Mouse (Mus musculus): ENCODE data around the gene Mtmr6.
"Not testable (repeated sequence)": the region's sequence is repeated elsewhere in the genome, so short reads cannot be mapped to it uniquely, and the experiment has no call there.

The Mtmr6 gene

DNA sequence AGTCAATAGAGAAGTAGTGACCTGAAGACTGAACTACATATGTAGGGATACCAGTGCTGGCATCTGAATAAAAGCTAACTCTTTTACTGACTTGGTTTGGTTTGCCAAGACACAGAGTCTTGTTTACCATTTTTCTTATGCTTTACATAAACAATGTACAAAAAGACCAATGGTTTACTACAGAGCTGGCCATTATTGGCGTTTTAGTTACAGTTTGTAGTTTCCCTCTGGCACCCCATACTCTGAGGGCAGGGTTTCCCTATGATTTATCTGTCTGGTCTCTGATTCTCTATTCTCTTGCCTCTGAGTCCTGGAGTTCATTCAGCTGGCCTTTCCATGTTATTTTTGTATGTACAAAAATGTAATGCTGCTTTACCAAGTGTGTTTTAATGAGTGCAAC is 30.5 kb downstream of the Mtmr6 start:
- DNase-seq (ENCODE audit: low read depth, low spot score): no peak

DNA sequence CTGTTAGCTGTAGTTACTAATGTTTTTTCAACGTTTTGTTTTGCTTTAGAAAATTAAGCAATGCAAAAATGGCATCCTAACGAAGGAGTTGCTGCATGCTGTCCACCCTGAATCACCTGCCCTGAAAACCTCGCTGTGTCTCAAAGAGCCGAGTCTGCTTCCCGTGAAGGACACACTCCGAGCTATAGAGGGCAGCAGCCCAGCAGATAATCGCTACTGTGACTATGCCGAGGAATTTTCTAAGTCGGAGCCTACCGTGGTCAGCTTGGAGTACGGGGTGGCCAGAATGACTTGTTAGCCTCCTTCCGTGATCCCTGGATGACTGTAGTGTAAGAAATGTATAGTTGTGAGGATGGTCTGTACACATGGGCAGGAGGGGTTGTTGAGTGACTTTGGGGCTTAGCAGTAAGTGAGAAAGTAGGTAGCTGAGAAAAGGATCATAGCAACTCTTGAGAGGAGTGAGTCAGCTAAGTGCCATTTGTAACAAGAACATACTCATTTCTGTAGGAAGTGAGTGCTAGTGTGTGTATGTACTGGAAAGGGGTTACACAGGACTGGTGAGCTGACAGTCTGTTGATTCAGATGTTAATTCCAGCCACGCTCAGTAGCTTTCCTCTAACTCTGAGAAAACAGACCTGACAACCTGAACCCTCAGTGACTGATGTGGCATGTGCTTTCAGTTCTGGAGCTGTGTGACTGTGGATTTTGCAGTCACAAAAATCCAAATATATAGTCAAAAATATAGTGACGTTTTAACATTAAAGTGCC is 35.4 kb downstream of the Mtmr6 start:
- DNase-seq (ENCODE audit: low read depth, low spot score): no peak

- no peak for DNase-seq (ENCODE audit: low read depth, low spot score)
These were observed 36.0 kb downstream of the Mtmr6 start for GRCm38 (mm10) chr14:60301024-60301423.

- DNase-seq (ENCODE audit: low read depth, low spot score): no peak
These were observed 37.4 kb downstream of the Mtmr6 start for GRCm38 (mm10) chr14:60302441-60302840.

GRCm38 (mm10) chr14:60304441-60305220 is 39.6 kb downstream of the Mtmr6 start:
- DNase-seq (ENCODE audit: low read depth, low spot score): no peak

- no peak for DNase-seq (ENCODE audit: low read depth, low spot score)
These were observed 43.1 kb downstream of the Mtmr6 start for GRCm38 (mm10) chr14:60308113-60308512.

DNA sequence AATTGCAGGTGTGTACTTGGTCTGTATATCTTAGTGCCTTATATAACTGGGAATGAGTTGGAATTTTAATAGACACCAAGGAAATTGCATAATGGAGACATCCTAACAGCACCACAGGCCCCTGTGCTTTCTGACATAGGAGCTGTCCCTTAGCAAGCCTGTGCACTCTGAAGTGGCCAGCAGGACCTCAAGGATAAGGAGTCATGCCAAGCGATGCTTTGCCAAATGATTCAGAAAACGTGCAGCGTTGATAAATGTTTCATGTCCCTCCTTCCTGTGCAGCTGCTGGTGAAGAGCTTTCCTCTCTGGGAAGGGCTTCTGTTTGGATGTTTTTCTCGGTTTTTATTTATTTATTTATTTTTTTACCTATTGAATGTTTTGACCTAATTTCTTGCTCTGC is 45.7 kb downstream of the Mtmr6 start:
- DNase-seq (ENCODE audit: low read depth, low spot score): no peak

DNA sequence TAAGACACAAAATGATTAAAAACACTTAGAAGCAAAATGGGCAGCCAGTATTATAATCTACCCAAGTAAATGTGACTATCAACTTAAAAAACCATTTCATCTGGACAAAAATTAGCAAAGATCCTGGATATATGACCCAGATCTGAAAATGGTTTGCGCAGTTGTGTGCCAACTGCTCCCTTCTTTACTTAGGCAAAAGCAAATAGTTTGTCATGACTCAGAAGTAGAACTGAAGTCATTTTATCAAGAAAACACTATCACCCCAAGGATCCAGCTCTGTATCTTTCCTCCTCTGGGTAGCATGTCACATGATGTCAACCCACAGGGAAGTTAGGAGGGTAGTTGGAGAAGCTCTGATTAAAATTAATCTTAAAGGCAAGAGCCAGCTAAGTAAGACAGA is 54.2 kb downstream of the Mtmr6 start:
- DNase-seq (ENCODE audit: low read depth, low spot score): no peak

DNA sequence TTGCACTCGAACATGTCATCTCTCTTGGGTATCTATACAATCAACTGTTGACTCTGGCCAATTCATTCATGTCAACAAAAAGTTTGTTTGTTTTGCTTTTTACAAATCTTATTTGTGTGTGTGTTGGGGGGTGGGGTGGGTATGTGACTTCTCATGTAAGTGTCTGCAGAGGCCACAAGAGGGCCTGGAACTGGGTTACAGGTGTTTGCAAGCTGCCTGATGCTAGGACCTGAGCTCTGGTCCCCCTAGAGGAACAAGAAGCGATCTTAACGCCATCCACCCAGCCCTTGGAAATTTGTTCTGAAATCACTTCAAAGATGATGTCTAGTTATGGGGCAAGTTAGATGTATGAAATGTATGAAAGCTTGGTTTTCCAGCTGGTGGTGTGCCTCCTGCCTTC is 55.8 kb downstream of the Mtmr6 start:
- DNase-seq (ENCODE audit: low read depth, low spot score): no peak

DNA sequence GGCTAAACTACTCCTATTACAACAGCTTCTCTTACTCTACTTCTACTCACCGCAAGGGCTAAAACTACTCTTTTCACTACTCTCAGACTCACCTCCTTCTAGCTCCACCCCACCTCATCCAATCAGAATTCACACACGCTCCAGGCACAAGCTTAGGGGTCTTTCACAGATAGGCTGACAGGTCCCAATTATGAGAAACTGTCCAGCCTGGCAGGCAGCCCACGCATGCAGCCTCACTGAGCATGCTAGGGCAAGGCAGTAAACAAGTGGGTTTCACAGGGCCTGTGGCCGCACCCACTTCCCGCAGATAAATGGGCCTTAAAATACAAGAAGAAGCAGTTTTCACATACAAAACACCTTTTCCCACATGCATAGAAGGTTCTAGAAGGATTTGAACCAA is 75.0 kb downstream of the Mtmr6 start:
- DNase-seq (ENCODE audit: low read depth, low spot score): not testable (repeated sequence)

DNA sequence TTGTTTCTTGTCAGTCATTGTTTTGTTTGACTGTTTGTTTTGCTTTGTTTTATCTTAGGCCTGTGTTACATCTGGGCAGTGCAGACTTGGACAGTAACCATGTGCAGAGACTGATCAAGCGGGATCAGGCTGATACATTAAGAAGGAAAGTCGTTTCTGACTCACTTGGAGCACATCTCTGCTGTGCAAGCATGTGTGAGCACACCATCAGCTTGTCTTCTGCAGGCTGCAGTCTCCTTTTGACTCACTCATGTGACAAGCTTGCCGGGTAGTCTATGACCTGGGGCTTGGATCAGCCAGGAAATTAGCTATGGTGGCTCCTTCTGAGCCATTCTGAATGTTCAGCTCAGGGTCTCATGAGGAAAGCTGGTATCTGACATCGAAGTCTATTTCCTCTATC is 75.5 kb downstream of the Mtmr6 start:
- DNase-seq (ENCODE audit: low read depth, low spot score): no peak

- no peak for DNase-seq (ENCODE audit: low read depth, low spot score)
These were observed 80.4 kb downstream of the Mtmr6 start for GRCm38 (mm10) chr14:60345326-60345876.
